Mouse (Mus musculus) kidney, embryonic 15.5 days (tissue): ENCODE measurements at regions not wholly inside any gene's neighbourhood (a gene's known extent, or its start where the extent isn't known, plus 50 kb on each side); places are given as distances from the start of the nearest gene placed in this dataset.

Experiments used
- ATAC-seq: fragments of 200-750 bp; cut with Nextera tagmentation; replicated peaks from 2 replicates; pipeline ENCODE4 v1.8.0; 2017; ENCODE audit warnings: moderate TSS enrichment; ENCODE audit not compliant: low FRiP score
- H3K27ac ChIP-seq: fragments of 300-500 bp; sonication (generic); 2 replicates; pipeline ENCODE4 v1.5.1; 2015; ENCODE audit warnings: mild to moderate bottlenecking, inconsistent platforms
- H3K27me3 ChIP-seq: fragments of 300-500 bp; sonication (generic); 2 replicates; pipeline ENCODE4 v1.6.1; 2015; ENCODE audit warnings: inconsistent platforms
- H3K36me3 ChIP-seq: fragments of 300-500 bp; sonication (generic); 2 replicates; pipeline ENCODE4 v1.6.1; 2015; ENCODE audit warnings: inconsistent platforms
- H3K4me1 ChIP-seq: fragments of 300-500 bp; sonication (generic); 2 replicates; pipeline ENCODE4 v1.6.1; 2015; ENCODE audit warnings: inconsistent platforms
- H3K4me2 ChIP-seq: fragments of 300-500 bp; sonication (generic); 2 replicates; pipeline ENCODE4 v1.6.1; 2015; ENCODE audit warnings: moderate library complexity, mild to moderate bottlenecking, inconsistent platforms
- H3K4me3 ChIP-seq: fragments of 300-500 bp; sonication (generic); replicated peaks from 2 replicates; pipeline ENCODE4 v1.5.1; 2015; ENCODE audit warnings: mild to moderate bottlenecking, inconsistent platforms
- H3K9ac ChIP-seq: fragments of 300-500 bp; sonication (generic); 2 replicates; pipeline ENCODE4 v1.6.1; 2015; ENCODE audit warnings: mild to moderate bottlenecking, inconsistent platforms
- H3K9me3 ChIP-seq: fragments of 300-500 bp; sonication (generic); replicated peaks from 2 replicates; pipeline ENCODE4 v1.6.1; 2016; ENCODE audit warnings: inconsistent platforms
- WGBS: fragments of 180-500 bp; shearing (Covaris S2); methylation state at CpG from one replicate; pipeline ENCODE4 v1.1.7; 2015; ENCODE audit warnings: mixed read lengths; 5-methylcytosine and 5-hydroxymethylcytosine counted together

DNA sequence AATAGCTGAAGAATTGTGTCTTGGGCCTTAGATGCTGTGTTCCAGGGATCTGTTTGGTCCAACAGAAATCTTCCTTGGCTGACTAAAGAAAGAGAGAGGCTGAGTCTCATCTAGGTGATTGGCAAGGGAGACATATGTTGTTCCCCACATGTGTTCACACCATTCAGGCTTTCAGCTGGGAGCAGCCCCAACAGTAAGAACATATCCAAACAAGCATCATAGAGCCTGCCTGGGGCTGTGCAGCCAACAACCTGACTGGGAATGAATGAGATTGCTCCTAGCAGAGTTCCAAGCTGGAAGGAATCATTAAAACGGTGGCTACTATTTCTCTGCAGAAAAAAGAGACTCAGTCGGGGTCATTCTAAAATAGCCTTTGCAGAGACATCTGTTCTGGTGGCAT, 350.3 kb downstream of the Lpin1 start:
- no peak overlapping the region for H3K27ac ChIP-seq
- 77% methylated on average over 2 of the region's 2 CpGs for WGBS
- no peak for ATAC-seq
- H3K36me3 ChIP-seq = no peaks in the 10 kb centered on the region
- H3K9ac ChIP-seq = no peak overlapping the region
- no peaks in the 10 kb centered on the region for H3K27me3 ChIP-seq
- H3K4me3 ChIP-seq = no peak overlapping the region
- H3K4me1 ChIP-seq = no peaks in the 10 kb centered on the region
- no peak overlapping the region for H3K4me2 ChIP-seq
- H3K9me3 ChIP-seq = no peaks in the 10 kb centered on the region

DNA sequence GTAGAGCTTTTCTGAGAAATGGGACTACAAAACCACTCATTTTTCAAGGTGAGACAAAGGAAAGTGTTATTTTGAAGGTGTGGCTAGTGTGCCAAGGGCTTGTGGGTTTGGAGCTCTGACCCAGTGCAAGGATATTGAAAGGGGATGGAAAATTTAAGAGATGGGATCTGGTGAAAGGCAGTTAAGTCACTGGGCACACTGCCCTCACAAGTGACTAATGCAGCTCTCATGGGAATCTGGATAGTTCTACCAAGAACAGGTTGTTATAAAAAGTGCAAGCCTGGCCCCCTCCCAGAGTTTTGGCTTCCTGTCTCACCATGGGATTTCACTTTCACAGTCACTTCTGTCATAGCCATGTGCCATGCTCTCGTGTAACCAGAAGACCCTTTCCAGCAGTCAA, 360.1 kb downstream of the Lpin1 start:
- no peak for ATAC-seq
- no peaks in the 10 kb centered on the region for H3K27me3 ChIP-seq
- no peaks in the 10 kb centered on the region for H3K36me3 ChIP-seq
- H3K9ac ChIP-seq = no peak overlapping the region
- no peaks in the 10 kb centered on the region for H3K4me1 ChIP-seq
- no peak overlapping the region for H3K4me2 ChIP-seq
- H3K4me3 ChIP-seq = no peak overlapping the region
- 88% methylated on average over 1 of the region's 1 CpGs for WGBS
- H3K27ac ChIP-seq = no peak overlapping the region
- no peaks in the 10 kb centered on the region for H3K9me3 ChIP-seq

DNA sequence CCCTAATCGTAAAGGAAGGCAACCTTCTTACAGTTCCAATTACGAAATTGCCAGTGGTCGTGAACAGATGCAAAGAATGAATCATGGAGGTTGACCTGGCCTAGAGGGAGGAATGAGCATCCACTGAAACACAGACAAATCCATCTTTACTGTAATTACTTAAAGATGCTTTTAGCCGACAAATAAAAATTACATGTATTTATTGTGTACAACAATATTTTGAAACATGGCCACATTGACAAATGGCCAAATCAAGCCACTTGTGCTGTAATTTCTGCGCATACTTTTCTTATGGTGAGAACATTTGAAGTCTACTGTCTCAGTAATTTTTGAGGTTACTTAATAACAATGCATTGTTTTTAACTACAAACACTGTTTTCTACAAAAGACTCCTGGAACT, 360.7 kb downstream of the Lpin1 start:
- ATAC-seq = no peak
- 89% methylated on average over 5 of the region's 5 CpGs for WGBS
- Histone ChIP-seq H3K9ac (no peak overlapping the region), H3K9me3 (no peaks in the 10 kb centered on the region), H3K27me3 (no peaks in the 10 kb centered on the region), H3K4me3 (no peak overlapping the region), H3K36me3 (no peaks in the 10 kb centered on the region), H3K4me1 (no peaks in the 10 kb centered on the region), H3K27ac (no peak overlapping the region), H3K4me2 (no peak overlapping the region)

DNA sequence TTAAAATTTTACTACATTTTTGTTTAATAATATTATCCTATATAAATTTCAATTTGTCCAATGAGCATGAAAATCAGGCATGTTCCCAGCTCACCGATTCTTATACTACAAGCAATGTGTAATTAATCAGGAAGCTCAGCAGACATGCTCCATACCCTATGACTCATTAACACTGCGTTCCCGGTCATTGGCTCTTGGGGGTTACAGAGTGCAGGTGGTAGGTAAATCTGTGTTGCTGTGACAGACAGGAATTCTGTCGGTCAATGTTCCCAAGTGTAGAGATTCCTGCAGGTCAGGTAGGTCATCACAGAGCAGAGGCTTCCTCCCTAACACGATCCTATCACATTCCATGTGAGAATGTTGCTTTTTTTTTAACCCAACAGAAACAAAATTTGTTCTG, 371.0 kb downstream of the Lpin1 start:
- H3K4me3 ChIP-seq = no peak overlapping the region
- ATAC-seq = peak; percentile 84
- 0 out of 2 replicates have a peak, but pooled peaks cover 5% of the 10 kb centered on the region for H3K4me1 ChIP-seq
- H3K9ac ChIP-seq = no peak overlapping the region
- no peak overlapping the region for H3K4me2 ChIP-seq
- H3K27me3 ChIP-seq = no peaks in the 10 kb centered on the region
- H3K27ac ChIP-seq = 0 out of 2 replicates have a peak overlapping the region, but pooled peaks have one; percentile 6
- 27% methylated on average over 5 of the region's 5 CpGs for WGBS
- H3K36me3 ChIP-seq = no peaks in the 10 kb centered on the region
- H3K9me3 ChIP-seq = no peaks in the 10 kb centered on the region

DNA sequence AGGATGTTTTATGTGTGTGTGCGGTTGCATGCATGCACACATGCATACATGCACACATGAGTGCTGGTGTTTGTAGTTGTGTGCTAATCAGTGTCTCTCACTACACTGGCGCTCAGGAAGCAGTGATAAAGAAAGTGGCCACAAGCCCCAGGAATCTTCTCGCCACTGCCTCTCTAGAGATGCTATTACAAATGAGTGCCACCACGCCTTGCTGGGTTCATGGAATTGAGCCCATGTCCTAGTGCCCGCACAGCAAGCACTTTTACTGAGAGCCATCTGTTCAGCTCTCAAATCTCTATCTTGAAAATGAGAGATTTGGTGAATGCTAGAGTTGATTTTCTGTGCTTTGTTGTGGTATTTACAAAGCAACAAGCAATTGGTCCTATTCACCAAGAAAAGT, 373.3 kb downstream of the Lpin1 start:
- H3K4me3 ChIP-seq = no peak overlapping the region
- H3K27ac ChIP-seq = no peak overlapping the region
- no peaks in the 10 kb centered on the region for H3K36me3 ChIP-seq
- ATAC-seq = no peak
- no peak overlapping the region for H3K4me2 ChIP-seq
- H3K9me3 ChIP-seq = no peaks in the 10 kb centered on the region
- H3K4me1 ChIP-seq = 0 out of 2 replicates have a peak, but pooled peaks cover 10% of the 10 kb centered on the region
- H3K27me3 ChIP-seq = no peaks in the 10 kb centered on the region
- H3K9ac ChIP-seq = no peak overlapping the region
- 85% methylated on average over 5 of the region's 5 CpGs for WGBS

DNA sequence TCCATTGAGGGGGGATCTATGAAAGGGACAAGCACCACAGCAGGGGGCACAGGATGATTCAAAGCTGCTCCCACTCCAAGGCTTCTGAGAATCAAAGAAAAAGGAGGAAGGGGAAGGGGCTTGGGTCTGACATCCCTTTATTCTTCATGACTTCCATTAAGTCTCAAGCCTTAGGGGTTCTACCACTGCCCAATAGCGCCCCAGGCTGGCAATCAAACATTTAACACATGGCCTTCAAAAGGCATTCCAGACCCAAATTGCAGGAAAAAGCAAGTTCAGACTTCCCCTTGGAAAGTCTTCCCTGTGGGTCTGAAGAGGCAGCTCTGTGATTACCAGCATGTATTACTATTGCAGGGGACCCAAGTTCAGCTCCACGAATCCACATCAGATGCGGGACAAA, 377.2 kb downstream of the Lpin1 start:
- WGBS = 71% methylated on average over 3 of the region's 3 CpGs
- no peak overlapping the region for H3K27ac ChIP-seq
- no peak for ATAC-seq

DNA sequence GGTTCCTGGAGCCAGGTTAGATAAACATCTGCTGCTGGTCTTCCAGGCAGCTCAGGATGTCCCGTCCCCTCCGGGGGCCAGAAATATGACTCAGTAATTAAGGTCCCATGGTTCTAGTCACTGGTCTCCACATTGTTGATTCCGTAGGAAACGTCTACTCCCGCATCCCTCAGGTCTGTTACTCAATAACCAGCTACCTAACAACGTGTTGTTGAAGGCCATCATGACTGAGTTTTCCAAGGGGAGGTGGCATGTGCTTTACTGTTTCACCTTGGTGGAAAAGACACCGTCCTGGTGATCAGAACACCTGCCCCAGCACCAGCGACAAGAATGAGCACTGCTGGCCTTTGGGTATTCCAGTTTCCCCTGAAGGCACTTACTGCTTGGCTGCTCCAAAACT, 377.9 kb downstream of the Lpin1 start:
- Histone ChIP-seq H3K4me2 (no peak overlapping the region), H3K27me3 (no peaks in the 10 kb centered on the region), H3K27ac (no peak overlapping the region), H3K4me1 (0 out of 2 replicates have a peak, but pooled peaks cover 10% of the 10 kb centered on the region), H3K36me3 (no peaks in the 10 kb centered on the region), H3K4me3 (no peak overlapping the region), H3K9me3 (no peaks in the 10 kb centered on the region), H3K9ac (no peak overlapping the region)
- ATAC-seq = 0 out of 2 replicates have a peak, but pooled peaks have one; percentile 43
- 62% methylated on average over 8 of the region's 8 CpGs for WGBS

More for the DNA sequence above, 377.2 kb downstream of the Lpin1 start:
- Histone ChIP-seq H3K9ac (no peak overlapping the region), H3K9me3 (no peaks in the 10 kb centered on the region), H3K4me2 (no peak overlapping the region), H3K27me3 (no peaks in the 10 kb centered on the region), H3K36me3 (no peaks in the 10 kb centered on the region), H3K4me1 (0 out of 2 replicates have a peak, but pooled peaks cover 10% of the 10 kb centered on the region), H3K4me3 (no peak overlapping the region)

DNA sequence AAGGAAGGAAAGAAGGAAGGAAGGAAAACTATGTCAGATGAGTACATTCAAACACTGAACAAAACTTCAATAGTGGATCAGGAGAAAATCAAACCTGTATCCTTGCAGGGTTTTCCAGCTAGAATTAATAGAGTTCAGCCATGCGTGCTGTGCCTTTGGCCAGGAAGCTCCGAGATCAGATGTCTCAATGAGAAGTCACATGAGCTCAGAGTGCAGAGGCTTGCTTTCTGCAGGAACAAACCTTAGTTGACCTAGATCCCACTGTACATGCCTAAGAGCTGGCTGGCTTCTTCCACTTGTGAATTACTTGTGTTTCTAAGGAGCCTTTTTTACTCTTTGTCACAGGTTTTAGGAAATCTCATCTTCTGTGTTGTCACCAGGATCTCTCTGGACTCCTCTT, 378.7 kb downstream of the Lpin1 start:
- H3K36me3 ChIP-seq = no peaks in the 10 kb centered on the region
- ATAC-seq = peak; percentile 93
- H3K9me3 ChIP-seq = no peaks in the 10 kb centered on the region
- H3K4me3 ChIP-seq = no peak overlapping the region
- 42% methylated on average over 2 of the region's 2 CpGs for WGBS
- H3K4me1 ChIP-seq = 0 out of 2 replicates have a peak, but pooled peaks cover 10% of the 10 kb centered on the region
- H3K4me2 ChIP-seq = no peak overlapping the region
- H3K27ac ChIP-seq = no peak overlapping the region; the same call in 1 of the 2 replicates
- H3K27me3 ChIP-seq = no peaks in the 10 kb centered on the region
- no peak overlapping the region for H3K9ac ChIP-seq

DNA sequence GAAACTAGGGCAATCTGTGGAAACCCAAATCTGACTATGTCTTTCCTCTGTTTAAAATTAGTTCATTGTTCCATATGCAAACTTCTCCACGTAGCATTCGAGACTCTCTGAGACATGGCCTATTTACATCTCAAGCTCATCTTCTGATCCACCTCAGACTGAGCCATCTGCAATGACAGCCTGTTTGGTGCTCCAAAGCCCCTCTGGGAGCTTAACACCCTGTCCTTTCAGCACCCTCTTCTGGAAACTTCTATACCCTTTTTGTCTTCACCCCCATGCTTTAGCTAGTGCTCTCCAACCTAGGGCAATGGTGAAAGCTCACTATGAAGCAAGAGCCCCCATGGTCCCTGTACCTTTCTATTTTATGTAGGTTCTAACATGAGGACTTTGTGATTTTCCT, 379.7 kb downstream of the Lpin1 start:
- 91% methylated on average over 2 of the region's 2 CpGs for WGBS
- Histone ChIP-seq H3K4me1 (0 out of 2 replicates have a peak, but pooled peaks cover 10% of the 10 kb centered on the region), H3K4me3 (no peak overlapping the region), H3K36me3 (no peaks in the 10 kb centered on the region), H3K4me2 (no peak overlapping the region), H3K9ac (no peak overlapping the region), H3K9me3 (no peaks in the 10 kb centered on the region), H3K27me3 (no peaks in the 10 kb centered on the region), H3K27ac (no peak overlapping the region)
- no peak for ATAC-seq

DNA sequence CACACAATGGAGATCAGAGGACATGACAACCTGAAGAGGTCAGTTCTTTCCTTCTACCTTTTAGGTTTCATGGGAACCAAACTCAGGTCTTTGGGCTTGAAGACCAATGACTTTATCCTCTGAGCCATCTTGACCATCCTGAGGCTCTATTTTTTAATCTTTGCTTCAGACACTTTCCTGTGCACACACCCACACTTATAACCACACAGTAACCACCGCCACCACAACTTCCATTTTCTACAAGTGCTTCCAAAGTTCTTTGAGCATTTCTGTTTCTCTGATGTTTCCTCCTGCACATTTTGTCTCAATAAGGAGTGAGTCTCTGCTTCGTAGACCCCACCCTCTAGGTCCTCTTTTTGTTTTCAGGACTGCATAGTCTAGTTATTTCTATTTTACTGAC, 385.3 kb downstream of the Lpin1 start:
- no peaks in the 10 kb centered on the region for H3K9me3 ChIP-seq
- H3K4me3 ChIP-seq = no peak overlapping the region
- no peak overlapping the region for H3K4me2 ChIP-seq
- no peaks in the 10 kb centered on the region for H3K4me1 ChIP-seq
- H3K9ac ChIP-seq = no peak overlapping the region
- H3K27me3 ChIP-seq = no peaks in the 10 kb centered on the region
- no peak overlapping the region for H3K27ac ChIP-seq
- ATAC-seq = no peak
- WGBS = 92% methylated on average over 2 of the region's 2 CpGs
- H3K36me3 ChIP-seq = no peaks in the 10 kb centered on the region

DNA sequence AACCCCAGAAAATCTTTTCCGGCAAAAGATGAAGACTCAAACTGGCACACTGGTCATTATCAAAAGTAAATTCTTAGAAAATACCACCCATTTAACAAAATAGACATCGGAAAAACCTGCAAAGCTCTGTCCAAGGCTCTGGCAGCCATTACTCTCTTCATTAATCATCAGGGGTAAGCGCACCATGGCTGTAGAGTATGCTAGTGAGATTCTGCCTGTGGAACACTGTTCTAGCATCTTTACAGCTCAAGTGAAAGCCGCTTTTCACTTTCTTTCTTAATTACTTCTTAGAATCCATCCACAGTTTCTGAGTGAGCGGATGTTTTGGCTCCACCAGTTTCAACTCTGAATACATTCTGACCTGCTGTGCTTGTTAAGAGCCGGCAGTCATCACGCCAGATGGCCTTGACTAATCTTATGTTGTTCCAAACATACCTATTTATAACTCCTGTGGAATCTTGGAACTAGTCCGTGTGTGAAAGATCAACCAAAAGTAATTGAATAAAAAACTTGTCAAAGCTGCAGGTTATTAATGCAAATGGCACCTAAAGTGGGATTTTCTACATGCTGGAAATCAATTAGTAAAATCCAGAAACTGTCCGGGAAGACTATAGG, 387.8 kb downstream of the Lpin1 start:
- 86% methylated on average over 9 of the region's 9 CpGs for WGBS
- Histone ChIP-seq H3K27ac (no peak overlapping the region), H3K9me3 (no peaks in the 10 kb centered on the region), H3K4me2 (no peak overlapping the region), H3K27me3 (no peaks in the 10 kb centered on the region), H3K9ac (no peak overlapping the region), H3K4me1 (no peaks in the 10 kb centered on the region), H3K36me3 (no peaks in the 10 kb centered on the region), H3K4me3 (no peak overlapping the region)
- ATAC-seq = no peak

DNA sequence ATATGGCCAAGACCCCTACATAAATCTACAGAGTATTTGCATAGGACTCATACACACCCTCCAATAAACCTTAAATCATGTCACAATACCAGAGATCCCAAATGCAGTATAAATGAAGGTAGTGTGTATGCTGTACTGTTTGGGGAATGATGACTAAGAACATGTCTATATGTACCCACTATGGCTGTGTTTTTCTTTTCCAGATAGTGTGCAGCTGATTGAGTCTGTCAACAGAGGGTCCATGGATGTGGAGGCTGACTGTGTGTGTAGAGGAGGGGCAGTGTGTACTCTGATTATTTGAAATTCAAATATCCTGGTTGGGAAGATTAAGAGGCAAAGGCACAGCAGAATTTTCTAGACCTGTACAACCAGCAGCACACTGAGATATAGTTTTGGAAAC, 388.6 kb downstream of the Lpin1 start:
- Histone ChIP-seq H3K9ac (no peak overlapping the region), H3K4me1 (no peaks in the 10 kb centered on the region), H3K4me2 (no peak overlapping the region), H3K27me3 (no peaks in the 10 kb centered on the region), H3K27ac (no peak overlapping the region), H3K4me3 (no peak overlapping the region), H3K9me3 (no peaks in the 10 kb centered on the region), H3K36me3 (no peaks in the 10 kb centered on the region)
- ATAC-seq = no peak

DNA sequence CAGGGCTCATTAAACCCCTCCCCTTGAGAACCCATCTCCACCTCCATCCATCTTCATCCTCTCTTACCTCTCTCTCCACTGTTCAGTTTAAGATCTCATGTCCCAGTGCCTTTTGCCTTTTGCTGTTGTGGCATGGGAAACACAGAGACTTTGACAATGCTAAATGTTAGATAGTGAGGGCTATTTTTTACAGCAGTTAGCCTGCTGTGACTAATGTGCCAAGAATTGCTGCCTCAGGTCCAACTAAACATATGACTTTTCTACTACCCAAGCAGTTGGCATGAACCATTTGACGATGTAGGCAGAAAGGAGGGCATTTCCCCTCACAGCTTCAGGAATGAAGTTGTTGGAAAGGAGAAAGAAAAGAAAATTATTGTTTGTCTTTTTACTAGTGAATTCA, 389.6 kb downstream of the Lpin1 start:
- no peak for ATAC-seq
- H3K27ac ChIP-seq = no peak overlapping the region
- no peaks in the 10 kb centered on the region for H3K27me3 ChIP-seq
- H3K9ac ChIP-seq = no peak overlapping the region
- no peaks in the 10 kb centered on the region for H3K4me1 ChIP-seq
- no peak overlapping the region for H3K4me2 ChIP-seq
- H3K4me3 ChIP-seq = no peak overlapping the region
- H3K9me3 ChIP-seq = no peaks in the 10 kb centered on the region
- H3K36me3 ChIP-seq = no peaks in the 10 kb centered on the region
- WGBS = 77% methylated on average over 1 of the region's 1 CpGs
